Mouse (Mus musculus) MEL (cell line): ENCODE data around the gene Olfr1535. TPM values are rescaled to one million over a fixed set of nuclear protein-coding genes. Genes with fewer than 3 reads are reported as not detected.

Experiments used
- DNase-seq: peaks from one replicate; pipeline ENCODE4 v3.0.0; 2011; ENCODE audit warnings: low read depth, low spot score
- H3K27ac ChIP-seq: 2 replicates; pipeline ENCODE4 v1.5.1; 2012; ENCODE audit warnings: low read depth, mild to moderate bottlenecking, control low read depth, low read length, moderate library complexity; ENCODE audit not compliant: control insufficient read depth
- H3K27me3 ChIP-seq, 2 experiments: fragments of 150-350 bp in 1 of 2; sonication (generic) in 1 of 2; 2 replicates each; pipeline ENCODE4 v1.6.1; 2012; ENCODE audit warnings: low read length in 2 of 2, mild to moderate bottlenecking in 2 of 2, improper control_type of control experiment in 1 of 2, moderate library complexity in 1 of 2; ENCODE audit not compliant: insufficient read depth in 2 of 2, control insufficient read depth in 1 of 2
- H3K36me3 ChIP-seq, 2 experiments: 2 replicates each; pipeline ENCODE4 v1.6.1; 2012 to 2014; ENCODE audit warnings: low read length in 2 of 2, improper control_type of control experiment in 1 of 2, inconsistent platforms in 1 of 2, mild to moderate bottlenecking in 1 of 2; ENCODE audit not compliant: insufficient read depth in 2 of 2, control insufficient read depth in 1 of 2
- H3K4me1 ChIP-seq, 2 experiments: fragments of 150-350 bp in 1 of 2; sonication (generic) in 1 of 2; 2 replicates each; pipeline ENCODE4 v1.6.1; 2012; ENCODE audit warnings: low read length in 2 of 2, improper control_type of control experiment in 1 of 2, mild to moderate bottlenecking in 1 of 2; ENCODE audit not compliant: insufficient read depth in 2 of 2, control insufficient read depth in 1 of 2
- H3K4me3 ChIP-seq, 2 experiments: fragments of 150-350 bp in 1 of 2; sonication (generic) in 1 of 2; 2 replicates each; pipeline ENCODE4 v1.5.1; 2012; ENCODE audit warnings: low read depth in 2 of 2, low read length in 2 of 2, mild to moderate bottlenecking in 2 of 2, moderate library complexity in 2 of 2, control low read depth in 1 of 2, improper control_type of control experiment in 1 of 2; ENCODE audit not compliant: control insufficient read depth in 1 of 2, insufficient read depth in 1 of 2
- H3K79me2 ChIP-seq: 2 replicates; pipeline ENCODE4 v1.6.1; 2012; ENCODE audit warnings: mild to moderate bottlenecking, low read length, moderate library complexity; ENCODE audit not compliant: control insufficient read depth, poor library complexity, insufficient read depth
- H3K9ac ChIP-seq: 2 replicates; pipeline ENCODE4 v1.6.1; 2012; ENCODE audit warnings: low read depth, mild to moderate bottlenecking, control low read depth, low read length, moderate library complexity; ENCODE audit not compliant: control insufficient read depth, poor library complexity, severe bottlenecking
- H3K9me3 ChIP-seq: fragments of 150-350 bp; sonication (generic); replicated peaks from 2 replicates; pipeline ENCODE4 v1.6.1; 2012; ENCODE audit warnings: mild to moderate bottlenecking, low read length, improper control_type of control experiment, moderate library complexity; ENCODE audit not compliant: insufficient read depth
- BHLHE40 ChIP-seq: IDR thresholded peaks from 2 replicates; pipeline ENCODE4 v1.6.1; 2012; ENCODE audit warnings: low read depth, mild to moderate bottlenecking, inconsistent platforms, low read length, improper control_type of control experiment, borderline replicate concordance
- CHD1 ChIP-seq: IDR thresholded peaks from 2 replicates; pipeline ENCODE4 v1.6.1; 2012; ENCODE audit warnings: low read depth, mild to moderate bottlenecking, inconsistent platforms, low read length, improper control_type of control experiment
- CHD2 ChIP-seq: IDR thresholded peaks from 2 replicates; pipeline ENCODE4 v1.6.1; 2011; ENCODE audit warnings: low read length, improper control_type of control experiment
- CTCF ChIP-seq, 3 experiments: IDR thresholded peaks in 2 of 3; conservative IDR thresholded peaks in 1 of 3; 2 replicates each; pipeline ENCODE4 v1.5.1; 2011 to 2012; ENCODE audit warnings: low read length in 3 of 3, low read depth in 2 of 3, mild to moderate bottlenecking in 2 of 3, improper control_type of control experiment in 1 of 3, inconsistent platforms in 1 of 3, mixed read lengths in 1 of 3, moderate library complexity in 1 of 3; ENCODE audit not compliant: control insufficient read depth in 1 of 3, insufficient read depth in 1 of 3, poor library complexity in 1 of 3, severe bottlenecking in 1 of 3
- ELF1 ChIP-seq: IDR thresholded peaks from 2 replicates; pipeline ENCODE4 v1.6.1; 2014; ENCODE audit warnings: low read depth, mild to moderate bottlenecking, inconsistent platforms, low read length, improper control_type of control experiment, moderate library complexity
- EP300 ChIP-seq, 2 experiments: IDR thresholded peaks; 2 replicates each; pipeline ENCODE4 v1.6.1; 2011; ENCODE audit warnings: improper control_type of control experiment in 2 of 2, low read length in 2 of 2, low read depth in 1 of 2, mild to moderate bottlenecking in 1 of 2
- ETS1 ChIP-seq: IDR thresholded peaks from 2 replicates; pipeline ENCODE4 v1.6.1; 2012; ENCODE audit warnings: low read depth, mild to moderate bottlenecking, inconsistent platforms, low read length, improper control_type of control experiment, moderate library complexity
- HCFC1 ChIP-seq: IDR thresholded peaks from 2 replicates; pipeline ENCODE4 v1.6.1; 2012; ENCODE audit warnings: low read depth, mild to moderate bottlenecking, inconsistent platforms, low read length, improper control_type of control experiment, moderate library complexity
- KAT2A ChIP-seq: conservative IDR thresholded peaks from 2 replicates; pipeline ENCODE4 v1.6.1; 2012; ENCODE audit warnings: low read depth, low read length, improper control_type of control experiment, inconsistent platforms
- MAFK ChIP-seq: IDR thresholded peaks from 2 replicates; pipeline ENCODE4 v1.6.1; 2011; ENCODE audit warnings: low read depth, mild to moderate bottlenecking, low read length, improper control_type of control experiment, borderline replicate concordance
- MAX ChIP-seq: IDR thresholded peaks from 2 replicates; pipeline ENCODE4 v1.6.1; 2011; ENCODE audit warnings: low read length, improper control_type of control experiment
- MAZ ChIP-seq: IDR thresholded peaks from 2 replicates; pipeline ENCODE4 v1.6.1; 2012; ENCODE audit warnings: low read depth, mild to moderate bottlenecking, inconsistent platforms, low read length, improper control_type of control experiment
- MEF2A ChIP-seq: IDR thresholded peaks from 2 replicates; pipeline ENCODE4 v1.6.1; 2014; ENCODE audit warnings: low read depth, mild to moderate bottlenecking, inconsistent platforms, low read length, improper control_type of control experiment; ENCODE audit not compliant: poor library complexity, insufficient replicate concordance, severe bottlenecking; ENCODE audit errors: extremely low read depth
- MXI1 ChIP-seq: IDR thresholded peaks from 2 replicates; pipeline ENCODE4 v1.6.1; 2011; ENCODE audit warnings: mild to moderate bottlenecking, low read depth, low read length, improper control_type of control experiment
- MYC ChIP-seq: IDR thresholded peaks from 2 replicates; pipeline ENCODE4 v1.6.1; 2011; ENCODE audit warnings: low read depth, mild to moderate bottlenecking, low read length, improper control_type of control experiment, moderate library complexity
- NELFE ChIP-seq: IDR thresholded peaks from 2 replicates; pipeline ENCODE4 v1.6.1; 2011; ENCODE audit warnings: low read depth, low read length, improper control_type of control experiment
- NRF1 ChIP-seq: IDR thresholded peaks from 2 replicates; pipeline ENCODE4 v1.6.1; 2014; ENCODE audit warnings: low read depth, mild to moderate bottlenecking, inconsistent platforms, low read length, improper control_type of control experiment, moderate library complexity; ENCODE audit not compliant: poor library complexity, insufficient read depth, severe bottlenecking
- POLR2A ChIP-seq, 2 experiments: IDR thresholded peaks; 2 replicates each; pipeline ENCODE4 v1.6.1; 2011 to 2012; ENCODE audit warnings: low read length in 2 of 2, mild to moderate bottlenecking in 2 of 2, control low read depth in 1 of 2, improper control_type of control experiment in 1 of 2, low read depth in 1 of 2, moderate library complexity in 1 of 2; ENCODE audit not compliant: control insufficient read depth in 1 of 2, insufficient read depth in 1 of 2, poor library complexity in 1 of 2
- POLR2AphosphoS2 ChIP-seq: IDR thresholded peaks from 2 replicates; pipeline ENCODE4 v1.6.1; 2011; ENCODE audit warnings: low read length, improper control_type of control experiment
- SIN3A ChIP-seq: IDR thresholded peaks from 2 replicates; pipeline ENCODE4 v1.6.1; 2012; ENCODE audit warnings: low read length, improper control_type of control experiment, inconsistent platforms
- TBP ChIP-seq: IDR thresholded peaks from 2 replicates; pipeline ENCODE4 v1.8.0; 2011; ENCODE audit warnings: low read depth, low read length, improper control_type of control experiment
- TCF12 ChIP-seq: IDR thresholded peaks from 2 replicates; pipeline ENCODE4 v1.6.1; 2014; ENCODE audit warnings: low read depth, mild to moderate bottlenecking, inconsistent platforms, low read length, improper control_type of control experiment, moderate library complexity
- ZC3H11A ChIP-seq: IDR thresholded peaks from 2 replicates; pipeline ENCODE4 v1.6.1; 2012; ENCODE audit warnings: low read depth, mild to moderate bottlenecking, inconsistent platforms, low read length, improper control_type of control experiment
- ZKSCAN1 ChIP-seq: IDR thresholded peaks from 2 replicates; pipeline ENCODE4 v1.6.1; 2012; ENCODE audit warnings: low read depth, mild to moderate bottlenecking, inconsistent platforms, low read length, improper control_type of control experiment, moderate library complexity
- polyA plus RNA-seq, 2 experiments: library from polyadenylated mRNA; stranded (reverse) in 1 of 2; unstranded in 1 of 2; fragments of >175 nt in 1 of 2; fragments of >200 nt in 1 of 2; gene quantifications; 2 replicates each; pipeline versions ENCODE4 v1.2.1 to v1.2.4; 2012; ENCODE audit warnings: low replicate concordance in 2 of 2, low read depth in 1 of 2; ENCODE audit not compliant: insufficient read length in 2 of 2, insufficient read depth in 1 of 2, missing spikeins in 1 of 2
- total RNA-seq: library from RNA; depleted of rRNA; stranded (reverse); fragments of 300-350 nt; gene quantifications from 2 replicates; pipeline ENCODE4 v1.2.3, GENCODE M21; 2012

The Olfr1535 gene
- total and polyA plus RNA-seq, 3 experiments: not detected

- TF ChIP-seq CHD2 (no peak), EP300 (IDR thresholded peaks at IDR 0.05; ENCODE audit: low read depth in 1 of 2, low read length in 2 of 2) (no peak)
Observed at GRCm38 (mm10) chr13:21530781-21531201, 28.9 kb downstream of the Olfr1535 start, which contains the start of gene Zkscan8 (continued).

GRCm38 (mm10) chr13:21530136-21530535 is 29.6 kb downstream of the Olfr1535 start:
- H3K9ac ChIP-seq: peak overlapping the region; percentile 100

GRCm38 (mm10) chr13:21506221-21506649 is 53.5 kb downstream of the Olfr1535 start:
- DNase-seq: peak; percentile 95
- Histone ChIP-seq H3K9ac (peak overlapping the region; percentile 77), H3K4me3 (peak overlapping the region; percentile 82 to 88), H3K9me3 (no peaks in the 10 kb centered on the region), H3K27ac (peak overlapping the region; percentile 64), H3K27me3 (no peaks in the 10 kb centered on the region)
- TF ChIP-seq MXI1 (peak; percentile 59; the same call in 1 of the 2 replicates), POLR2A (IDR thresholded peaks at IDR 0.05; ENCODE audit: control insufficient read depth in 1 of 2, insufficient read depth in 1 of 2, low read depth in 1 of 2, low read length in 2 of 2, poor library complexity in 1 of 2) (peak; percentile 69 to 89), NELFE (peak; percentile 78), ELF1 (0 out of 2 replicates have a peak, but pooled peaks have one; percentile 25), MAX (peak; percentile 88), HCFC1 (peak; percentile 77), TBP (peak; percentile 44; the same call in 1 of the 2 replicates), MYC (peak; percentile 90), ZC3H11A (no peak), MAFK (no peak), SIN3A (peak; percentile 55; the same call in 1 of the 2 replicates)
- TF ChIP-seq, all 39 proteins: peak for 9
- peaks cover 0 to 3% of the 10 kb centered on the region in 2 experiments; a peak in 2 of 4 replicates for H3K4me1 ChIP-seq
- H3K79me2 ChIP-seq: no peaks in the 10 kb centered on the region; the same call in 1 of the 2 replicates
- peaks cover 0 to 5% of the 10 kb centered on the region in 2 experiments; a peak in 2 of 4 replicates for H3K36me3 ChIP-seq

More at GRCm38 (mm10) chr13:21530136-21530535, 29.6 kb downstream of the Olfr1535 start:
- H3K4me3 ChIP-seq: peak overlapping the region; percentile 24 to 75
- TF ChIP-seq CHD1 (no peak), NRF1 (no peak), ELF1 (no peak), ZC3H11A (no peak), HCFC1 (no peak), BHLHE40 (no peak), MEF2A (no peak), ZKSCAN1 (no peak), TCF12 (no peak), POLR2AphosphoS2 (no peak), ETS1 (no peak), MAZ (no peak), CTCF (IDR thresholded peaks at IDR 0.05 in 2 of 3, conservative IDR thresholded peaks at IDR 0.05 in 1 of 3; ENCODE audit: control insufficient read depth in 1 of 3, insufficient read depth in 1 of 3, low read depth in 2 of 3, low read length in 3 of 3, poor library complexity in 1 of 3, severe bottlenecking in 1 of 3) (no peak), KAT2A (no peak)
- no peaks in the 10 kb centered on the region; a peak in 2 of 4 replicates for H3K27me3 ChIP-seq
- H3K36me3 ChIP-seq: peaks cover 0 to 2% of the 10 kb centered on the region in 2 experiments; a peak in 2 of 4 replicates
- H3K4me1 ChIP-seq: no peaks in the 10 kb centered on the region; a peak in 1 of 4 replicates
- H3K27ac ChIP-seq: no peak overlapping the region
- no peaks in the 10 kb centered on the region for H3K9me3 ChIP-seq
- peak; percentile 40 for DNase-seq
- H3K79me2 ChIP-seq: peaks cover 5% of the 10 kb centered on the region; the same call in 1 of the 2 replicates
